Mouse (Mus musculus): ENCODE measurements around the gene Vsig10l.

DNA sequence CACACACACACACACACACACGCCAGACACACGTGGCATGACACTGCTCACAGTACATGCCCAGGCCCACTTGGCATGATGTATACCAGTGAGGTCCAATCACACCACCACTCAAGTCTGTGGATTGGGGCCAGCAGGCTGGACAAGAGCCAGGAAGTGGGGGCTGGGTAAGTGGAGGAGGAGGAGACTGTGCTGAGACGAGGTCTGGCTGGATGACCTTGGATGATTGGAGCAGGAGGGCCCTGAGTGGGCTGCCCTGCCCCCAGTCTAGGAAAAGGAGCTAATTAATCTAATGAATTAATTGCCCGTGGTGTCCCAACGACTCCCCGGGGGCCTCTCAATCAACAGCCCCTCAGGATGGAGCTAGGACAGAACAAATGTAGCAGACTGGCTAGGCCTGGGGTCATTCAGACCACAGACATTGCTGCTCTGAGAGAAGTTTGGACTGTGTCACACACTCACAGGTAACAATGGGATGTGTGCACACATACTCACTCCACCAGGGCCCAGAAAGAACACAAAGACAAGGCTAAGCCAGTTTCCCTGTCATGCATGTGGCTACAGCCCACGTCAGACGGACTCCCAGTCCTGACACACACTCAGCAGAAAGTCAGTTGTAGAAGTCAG is 19.3 kb downstream of the Vsig10l start:
- TF ChIP-seq CTCF (IDR thresholded peaks at IDR 0.05; ENCODE audit: low read depth), result no peak
- no peak for TF ChIP-seq EP300 (IDR thresholded peaks at IDR 0.05; ENCODE audit: low read depth)
